19 mouse cellular contexts compared by ENCODE assay signal in the genomic region with DNA sequence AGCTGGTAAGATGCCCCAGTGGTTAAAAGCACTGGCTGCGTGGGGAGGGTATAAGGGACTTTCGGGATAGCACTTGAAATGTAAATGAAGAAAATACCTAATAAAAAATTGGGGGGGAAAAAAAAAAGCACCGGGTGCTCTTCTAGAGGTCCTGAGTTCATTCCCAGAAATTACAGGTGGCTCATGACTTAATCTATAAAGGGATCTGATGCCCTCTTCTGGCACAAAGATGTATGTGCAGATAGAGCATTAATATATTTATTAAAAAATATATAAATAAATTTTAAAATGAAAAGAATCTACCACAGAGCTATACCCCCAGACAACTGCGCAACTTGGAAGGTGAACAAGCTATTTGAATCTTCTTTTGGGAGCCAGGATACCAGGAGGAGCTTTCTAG. TPM values are rescaled to one million over a fixed set of nuclear protein-coding genes. Genes with fewer than 3 reads are reported as not detected.
DNase-seq lines count a peak whose midpoint lies in the region; ATAC-seq and TF ChIP-seq lines count a peak whose summit lies in the region.
"Had no signal": no experiment of that assay in that cellular context is flagged by ENCODE, and none has a peak within 500 bp of the region (broad histone marks: within the 10 kb centered on the region; RNA-seq: fewer than 3 reads in every experiment).

No protein-coding gene starts in this region.

- no peak for TF ChIP-seq POLR2A in liver, adult 2 months (IDR thresholded peaks at IDR 0.05; ENCODE audit: extremely low read depth, insufficient read depth, low read length)

- ATAC-seq in forebrain, postnatal 0 days = no peak
- ATAC-seq in forebrain, embryonic 13.5 days = no peak
- ATAC-seq in cerebellum, adult (ENCODE audit: insufficient number of reproducible peaks, low FRiP score, low TSS enrichment) = no peak

- no peaks in the 10 kb centered on the region for H3K27me3 ChIP-seq in forebrain, postnatal 0 days (ENCODE audit: insufficient read depth, low read length)
- no peaks in the 10 kb centered on the region for H3K27me3 ChIP-seq in forebrain, embryonic 13.5 days
- H3K27me3 ChIP-seq in liver, adult 2 months (ENCODE audit: control insufficient read depth, insufficient read depth, low read length) = no peaks in the 10 kb centered on the region
- H3K27me3 ChIP-seq: limb, embryonic 13.5 days; neural tube, embryonic 12.5 days had no signal

- peak; percentile 34 for DNase-seq in forebrain, postnatal 0 days
- DNase-seq in liver, adult 2 months (ENCODE audit: extremely low read depth, low read depth, low spot score) = peak; percentile 31
- DNase-seq in liver = no peak
- DNase-seq in CD4-positive helper T cell, adult 2 months (ENCODE audit: low read depth, low spot score) = peak; percentile 39
- peak; percentile 63 for DNase-seq in induced T-regulatory cell, adult 2 months (ENCODE audit: low read depth)
- DNase-seq in spleen, postnatal 14 days (ENCODE audit: low spot score in 2 of 2) = no peak
- DNase-seq: adrenal gland, adult 2 months; kidney, adult 18-20 months; kidney, postnatal 4 days; lung, postnatal 10 days had no signal

- peak; percentile 44 for TF ChIP-seq CTCF in forebrain, postnatal 0 days (IDR thresholded peaks at IDR 0.05; ENCODE audit: low read depth)
- no peak for TF ChIP-seq CTCF in liver, adult 2 months (IDR thresholded peaks at IDR 0.05; ENCODE audit: low read depth, low read length)

- H3K27ac ChIP-seq in forebrain, postnatal 0 days (ENCODE audit: low read depth, low read length) = no peak overlapping the region
- no peak overlapping the region for H3K27ac ChIP-seq in forebrain, embryonic 13.5 days
- H3K27ac ChIP-seq in liver, adult 2 months (replicated peaks; ENCODE audit: insufficient read depth, low read depth, low read length) = no peak overlapping the region
- H3K27ac ChIP-seq: limb, embryonic 13.5 days; midbrain, embryonic 12.5 days; neural tube, embryonic 12.5 days had no signal

- no peaks in the 10 kb centered on the region for H3K9me3 ChIP-seq in forebrain, postnatal 0 days (ENCODE audit: low read length)
- H3K9me3 ChIP-seq in forebrain, embryonic 13.5 days (replicated peaks) = no peaks in the 10 kb centered on the region
- H3K9me3 ChIP-seq: limb, embryonic 13.5 days; midbrain, embryonic 12.5 days; neural tube, embryonic 12.5 days had no signal

- WGBS in forebrain, postnatal 0 days = 42% methylated on average over 4 of the region's 4 CpGs
- WGBS in forebrain, embryonic 13.5 days = 37% methylated on average over 4 of the region's 4 CpGs
- whole genome bisulfite sequencing in liver, adult 2 months = 35% methylated on average over 4 of the region's 4 CpGs

- no peaks in the 10 kb centered on the region for H3K4me1 ChIP-seq in forebrain, postnatal 0 days (ENCODE audit: insufficient read depth)
- H3K4me1 ChIP-seq in forebrain, embryonic 13.5 days = no peaks in the 10 kb centered on the region
- H3K4me1 ChIP-seq in liver, adult 2 months (ENCODE audit: control insufficient read depth, insufficient read depth, low read length) = peaks cover 8% of the 10 kb centered on the region
- H3K4me1 ChIP-seq: limb, embryonic 13.5 days; midbrain, embryonic 12.5 days; neural tube, embryonic 12.5 days had no signal

- no peak overlapping the region for H3K4me3 ChIP-seq in forebrain, postnatal 0 days (ENCODE audit: low read depth, low read length)
- H3K4me3 ChIP-seq in forebrain, embryonic 13.5 days = no peak overlapping the region
- H3K4me3 ChIP-seq in liver, adult 2 months (ENCODE audit: insufficient read depth, low read depth, low read length) = no peak overlapping the region
- H3K4me3 ChIP-seq: limb, embryonic 13.5 days; midbrain, embryonic 12.5 days; neural tube, embryonic 12.5 days had no signal

- H3K36me3 ChIP-seq in forebrain, postnatal 0 days (ENCODE audit: insufficient read depth) = no peaks in the 10 kb centered on the region
- no peaks in the 10 kb centered on the region for H3K36me3 ChIP-seq in forebrain, embryonic 13.5 days (ENCODE audit: poor library complexity, severe bottlenecking)
- H3K36me3 ChIP-seq in liver, adult 2 months (ENCODE audit: control insufficient read depth, insufficient read depth, low read length) = no peaks in the 10 kb centered on the region
- H3K36me3 ChIP-seq: limb, embryonic 13.5 days; midbrain, embryonic 12.5 days; neural tube, embryonic 12.5 days had no signal

- no peak overlapping the region for H3K4me2 ChIP-seq in forebrain, postnatal 0 days (ENCODE audit: low read depth)
- H3K4me2 ChIP-seq in forebrain, embryonic 13.5 days = no peak overlapping the region
- H3K4me2 ChIP-seq: heart, embryonic 11.5 days; limb, embryonic 13.5 days; midbrain, embryonic 12.5 days; neural tube, embryonic 12.5 days had no signal

- no peak overlapping the region for H3K9ac ChIP-seq in forebrain, postnatal 0 days
- H3K9ac ChIP-seq in forebrain, embryonic 13.5 days = no peak overlapping the region
- H3K9ac ChIP-seq in liver, adult 2 months (ENCODE audit: low read depth, low read length) = no peak overlapping the region
- H3K9ac ChIP-seq: neural tube, embryonic 12.5 days had no signal

- H3K79me2 ChIP-seq in liver, adult 2 months (ENCODE audit: control insufficient read depth, insufficient read depth, low read length) = no peaks in the 10 kb centered on the region

RNA-seq across cellular contexts. Expression of a gene that starts 6.8 kb away (rescaled TPM):
- 10.2 and 16.9 TPM in 2 replicates for total RNA-seq in forebrain, postnatal 0 days (2014; rRNA removed)
- 14.4 and 18.2 TPM in 2 replicates for polyA plus RNA-seq in forebrain, postnatal 0 days (2015; fragmentation: Nextera tagmentation; extraction: Ambion mirVana)
- 11.4 and 12.0 TPM in 2 replicates for polyA plus RNA-seq in forebrain, embryonic 13.5 days (2015; fragmentation: Nextera tagmentation; extraction: Ambion mirVana)
- 10.7 and 19.5 TPM in 2 replicates for total RNA-seq in liver, adult 2 months (2014; rRNA removed)
- polyA plus RNA-seq in liver, adult 2 months (2012; rRNA removed) = 21.2 and 31.7 TPM in 2 replicates

RNA-seq across cellular contexts. Expression of a gene that starts 14.0 kb away (rescaled TPM):
- total RNA-seq in forebrain, postnatal 0 days (2014; rRNA removed) = 3.1 and 6.2 TPM in 2 replicates
- 1.3 and 1.7 TPM in 2 replicates for polyA plus RNA-seq in forebrain, postnatal 0 days (2015; fragmentation: Nextera tagmentation; extraction: Ambion mirVana)
- 0.40 TPM in 1 of 2 replicates, not detected in the other for polyA plus RNA-seq in forebrain, embryonic 13.5 days (2015; fragmentation: Nextera tagmentation; extraction: Ambion mirVana)
- not detected in 2 replicates for total RNA-seq in liver, adult 2 months (2014; rRNA removed)
- 0.17 TPM in 1 of 2 replicates, not detected in the other for polyA plus RNA-seq in liver, adult 2 months (2012; rRNA removed)
- total RNA-seq: adrenal gland, adult 2 months; gastrocnemius, adult 18-20 months; hematopoietic stem cell, adult 5-6 weeks had no signal
- polyA plus RNA-seq: adrenal gland, adult 2 months; embryonic facial prominence, embryonic 11.5 days; heart, embryonic 11.5 days; limb, embryonic 13.5 days; midbrain, embryonic 12.5 days; neural tube, embryonic 12.5 days had no signal

RNA-seq across cellular contexts. Expression of a gene that starts 15.1 kb away (rescaled TPM):
- total RNA-seq in forebrain, postnatal 0 days (2014; rRNA removed) = 5.5 and 11.4 TPM in 2 replicates
- 4.1 and 6.0 TPM in 2 replicates for polyA plus RNA-seq in forebrain, postnatal 0 days (2015; fragmentation: Nextera tagmentation; extraction: Ambion mirVana)
- 3.1 and 3.9 TPM in 2 replicates for polyA plus RNA-seq in forebrain, embryonic 13.5 days (2015; fragmentation: Nextera tagmentation; extraction: Ambion mirVana)
- total RNA-seq in liver, adult 2 months (2014; rRNA removed) = 0.67 and 0.74 TPM in 2 replicates
- 0.86 and 1.8 TPM in 2 replicates for polyA plus RNA-seq in liver, adult 2 months (2012; rRNA removed)

RNA-seq across cellular contexts. Expression of a gene that starts 15.4 kb away (rescaled TPM):
- 784 and 1,295 TPM in 2 replicates for total RNA-seq in forebrain, postnatal 0 days (2014; rRNA removed)
- 481 and 630 TPM in 2 replicates for polyA plus RNA-seq in forebrain, postnatal 0 days (2015; fragmentation: Nextera tagmentation; extraction: Ambion mirVana)
- polyA plus RNA-seq in forebrain, embryonic 13.5 days (2015; fragmentation: Nextera tagmentation; extraction: Ambion mirVana) = 667 and 710 TPM in 2 replicates
- total RNA-seq in liver, adult 2 months (2014; rRNA removed) = 449 and 482 TPM in 2 replicates
- polyA plus RNA-seq in liver, adult 2 months (2012; rRNA removed) = 311 and 370 TPM in 2 replicates

RNA-seq across cellular contexts. Expression of a gene that starts 41.8 kb away (rescaled TPM):
- total RNA-seq in forebrain, postnatal 0 days (2014; rRNA removed) = 4.2 and 9.1 TPM in 2 replicates
- 4.4 and 5.0 TPM in 2 replicates for polyA plus RNA-seq in forebrain, postnatal 0 days (2015; fragmentation: Nextera tagmentation; extraction: Ambion mirVana)
- polyA plus RNA-seq in forebrain, embryonic 13.5 days (2015; fragmentation: Nextera tagmentation; extraction: Ambion mirVana) = 68.4 and 74.1 TPM in 2 replicates
- 0.18 and 0.67 TPM in 2 replicates for total RNA-seq in liver, adult 2 months (2014; rRNA removed)
- 0.05 TPM in 1 of 2 replicates, not detected in the other for polyA plus RNA-seq in liver, adult 2 months (2012; rRNA removed)
- total RNA-seq: gastrocnemius, adult 18-20 months had no signal

Comparison
In these comparisons a context has a peak if more than half of its experiments do, and no peak if none do; other contexts are left out.
1. DNase-seq: peak in forebrain, postnatal 0 days (single experiment), liver, adult 2 months (single experiment), CD4-positive helper T cell, adult 2 months (single experiment) and induced T-regulatory cell, adult 2 months (single experiment); none in liver (single experiment) and spleen, postnatal 14 days (0 of 2).